Mouse (Mus musculus) hindbrain, postnatal 0 days (tissue): ENCODE measurements around the gene Clip2. TPM values are rescaled to one million over a fixed set of nuclear protein-coding genes. Genes with fewer than 3 reads are reported as not detected.
A peak's percentile ranks its signal among the peaks of the same experiment; 100 is the strongest.

Experiments
- ATAC-seq: fragments of 200-750 bp; cut with Nextera tagmentation; 2 replicates; pipeline ENCODE4 v1.8.0; 2017; ENCODE audit warnings: mild to moderate bottlenecking, moderate TSS enrichment, moderate library complexity
- DNase-seq: peaks from one replicate; pipeline ENCODE4 v3.0.0-alpha.2; 2015; ENCODE audit warnings: low spot score
- H3K27ac ChIP-seq: fragments of 300-500 bp; sonication (generic); 2 replicates; pipeline ENCODE4 v1.5.1; 2014; ENCODE audit warnings: mild to moderate bottlenecking
- H3K27me3 ChIP-seq: fragments of 300-500 bp; sonication (generic); 2 replicates; pipeline ENCODE4 v1.6.1; 2014; ENCODE audit warnings: low read length, mixed read lengths; ENCODE audit not compliant: insufficient read depth
- H3K36me3 ChIP-seq: fragments of 300-500 bp; sonication (generic); 2 replicates; pipeline ENCODE4 v1.6.1; 2014; ENCODE audit warnings: low read length, mixed read lengths; ENCODE audit not compliant: insufficient read depth
- H3K4me1 ChIP-seq: fragments of 300-500 bp; sonication (generic); 2 replicates; pipeline ENCODE4 v1.6.1; 2014; ENCODE audit warnings: antibody characterized with exemption, low read length, mixed read lengths; ENCODE audit not compliant: insufficient read depth
- H3K4me2 ChIP-seq: fragments of 300-500 bp; sonication (generic); 2 replicates; pipeline ENCODE4 v1.6.1; 2014; ENCODE audit warnings: low read depth, mild to moderate bottlenecking, low read length, moderate library complexity, mixed read lengths
- H3K4me3 ChIP-seq: fragments of 300-500 bp; sonication (generic); 2 replicates; pipeline ENCODE4 v1.5.1; 2014; ENCODE audit warnings: low read length
- H3K9ac ChIP-seq: fragments of 300-500 bp; sonication (generic); replicated peaks from 2 replicates; pipeline ENCODE4 v1.6.1; 2014; ENCODE audit warnings: mild to moderate bottlenecking, low read length, moderate library complexity, mixed read lengths
- H3K9me3 ChIP-seq: fragments of 300-500 bp; sonication (generic); 2 replicates; pipeline ENCODE4 v1.6.1; 2016; ENCODE audit warnings: low read length, mixed read lengths
- CTCF ChIP-seq: IDR thresholded peaks from 2 replicates; pipeline ENCODE4 v1.5.1; 2016; ENCODE audit warnings: antibody characterized with exemption, control low read depth, low read depth
- WGBS: fragments of 180-500 bp; shearing (Covaris S2); extraction: QIAGEN DNeasy Blood & Tissue Kit; methylation state at CpG from one replicate; pipeline ENCODE4 v1.1.7; 2014; 5-methylcytosine and 5-hydroxymethylcytosine counted together
- polyA plus RNA-seq: library from polyadenylated mRNA; unstranded; fragments of >200 nt; fragmentation: Nextera tagmentation; extraction: Ambion mirVana; gene quantifications from 2 replicates; pipeline ENCODE4 v1.2.1, GENCODE M21; 2015
- total RNA-seq: library from RNA; depleted of rRNA; stranded (reverse); fragments of >200 nt; gene quantifications from 2 replicates; pipeline ENCODE4 v1.2.3, GENCODE M21; 2014

Gene Clip2
- total and polyA plus RNA-seq, 2 experiments from 2014 or later = 10.7 to 133 TPM

DNA sequence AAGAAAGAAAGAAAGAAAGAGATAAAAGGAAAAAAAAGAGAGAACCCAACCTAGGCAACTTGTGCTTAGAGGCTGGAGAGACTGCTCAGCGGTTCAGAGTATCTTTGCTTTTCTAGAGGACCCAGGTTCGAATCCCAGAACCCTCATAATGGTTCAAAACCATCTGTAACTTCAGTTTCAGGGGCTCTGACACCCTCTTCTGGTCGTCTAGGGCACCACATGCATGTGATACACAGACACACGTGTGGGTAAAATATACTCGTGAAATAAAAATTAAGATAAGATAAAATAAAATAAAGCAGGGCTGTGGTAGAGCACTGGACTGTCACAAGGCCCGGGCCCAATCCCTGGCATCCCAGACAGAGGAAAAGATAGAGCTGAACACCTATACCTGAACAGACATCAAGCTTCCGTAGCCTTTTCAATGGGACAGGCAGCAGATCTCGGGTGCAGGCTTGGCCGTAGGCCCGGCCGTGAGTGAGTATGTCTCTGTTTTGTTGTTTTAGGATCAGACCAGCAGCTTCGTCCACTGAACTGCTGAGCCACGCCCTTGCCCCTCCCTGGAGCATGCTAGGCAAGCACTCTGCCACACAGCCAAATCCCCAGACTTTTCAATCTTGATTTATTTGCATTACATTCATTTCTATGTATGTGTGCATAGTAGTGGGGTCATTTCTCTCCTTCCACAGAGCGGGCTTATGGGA is 24.4 kb upstream of the Clip2 start:
- H3K9ac ChIP-seq = no peak overlapping the region
- 0 out of 2 replicates have a peak, but pooled peaks cover 7% of the 10 kb centered on the region for H3K4me1 ChIP-seq
- DNase-seq (no peak), ATAC-seq (no peak)
- no peak for TF ChIP-seq CTCF
- no peaks in the 10 kb centered on the region for H3K9me3 ChIP-seq
- H3K27ac ChIP-seq = no peak overlapping the region
- no peak overlapping the region for H3K4me3 ChIP-seq
- no peaks in the 10 kb centered on the region for H3K36me3 ChIP-seq
- no peaks in the 10 kb centered on the region for H3K27me3 ChIP-seq
- WGBS = 78% methylated on average over 14 of the region's 14 CpGs
- no peak overlapping the region for H3K4me2 ChIP-seq

GRCm38 (mm10) chr5:134575833-134576232 is 23.6 kb upstream of the Clip2 start:
- TF ChIP-seq CTCF = no peak
- no peak for DNase-seq
- Histone ChIP-seq H3K9me3 (no peaks in the 10 kb centered on the region), H3K36me3 (no peaks in the 10 kb centered on the region), H3K27ac (no peak overlapping the region), H3K4me3 (no peak overlapping the region), H3K4me2 (no peak overlapping the region), H3K27me3 (no peaks in the 10 kb centered on the region), H3K9ac (no peak overlapping the region), H3K4me1 (0 out of 2 replicates have a peak, but pooled peaks cover 7% of the 10 kb centered on the region)
- no peak for ATAC-seq
- WGBS = 97% methylated on average over 5 of the region's 5 CpGs

DNA sequence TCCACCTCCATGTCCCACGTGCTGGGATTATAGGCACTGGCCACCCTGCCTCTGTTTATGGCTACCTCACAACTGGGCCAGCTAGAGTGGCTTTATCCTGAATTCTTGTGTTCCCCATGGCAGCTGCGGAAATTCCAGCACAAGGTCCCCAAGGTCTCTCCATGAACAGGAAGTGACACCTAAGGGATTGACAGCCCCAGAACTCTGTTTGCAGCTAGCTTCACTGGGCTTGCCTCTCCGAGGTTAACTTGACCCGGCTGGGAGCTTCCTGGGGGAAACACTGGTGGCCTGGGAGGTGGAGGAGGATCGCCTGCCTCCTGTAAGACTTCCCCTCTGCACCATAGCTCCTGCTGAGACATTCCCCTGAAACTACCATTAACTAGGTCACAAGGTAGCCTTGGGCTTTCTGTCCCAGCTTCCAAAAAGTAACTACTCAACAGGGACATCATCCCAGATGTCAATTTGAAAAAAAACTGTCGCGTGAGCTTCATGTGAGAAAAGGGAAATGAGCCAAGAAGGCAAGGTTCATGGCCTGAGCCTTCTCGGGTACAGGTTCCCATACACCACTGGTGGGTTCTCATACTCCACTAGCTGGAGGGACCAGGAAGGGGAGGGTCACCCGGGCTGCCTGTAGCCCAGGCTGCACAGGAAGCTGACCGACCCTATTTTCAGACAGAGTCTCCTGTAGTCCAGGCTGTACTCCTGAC is 20.4 kb upstream of the Clip2 start:
- peak overlapping the region; percentile 17; the same call in 1 of the 2 replicates for H3K27ac ChIP-seq
- no peaks in the 10 kb centered on the region for H3K36me3 ChIP-seq
- no peaks in the 10 kb centered on the region for H3K27me3 ChIP-seq
- 40% methylated on average over 10 of the region's 10 CpGs for WGBS
- peak overlapping the region; percentile 51; the same call in 1 of the 2 replicates for H3K9ac ChIP-seq
- DNase-seq (no peak), ATAC-seq (0 out of 2 replicates have a peak, but pooled peaks have one; percentile 18)
- H3K9me3 ChIP-seq = no peaks in the 10 kb centered on the region
- no peak for TF ChIP-seq CTCF
- H3K4me2 ChIP-seq = peak overlapping the region; percentile 79
- 0 out of 2 replicates have a peak, but pooled peaks cover 7% of the 10 kb centered on the region for H3K4me1 ChIP-seq
- H3K4me3 ChIP-seq = peak overlapping the region; percentile 43

DNA sequence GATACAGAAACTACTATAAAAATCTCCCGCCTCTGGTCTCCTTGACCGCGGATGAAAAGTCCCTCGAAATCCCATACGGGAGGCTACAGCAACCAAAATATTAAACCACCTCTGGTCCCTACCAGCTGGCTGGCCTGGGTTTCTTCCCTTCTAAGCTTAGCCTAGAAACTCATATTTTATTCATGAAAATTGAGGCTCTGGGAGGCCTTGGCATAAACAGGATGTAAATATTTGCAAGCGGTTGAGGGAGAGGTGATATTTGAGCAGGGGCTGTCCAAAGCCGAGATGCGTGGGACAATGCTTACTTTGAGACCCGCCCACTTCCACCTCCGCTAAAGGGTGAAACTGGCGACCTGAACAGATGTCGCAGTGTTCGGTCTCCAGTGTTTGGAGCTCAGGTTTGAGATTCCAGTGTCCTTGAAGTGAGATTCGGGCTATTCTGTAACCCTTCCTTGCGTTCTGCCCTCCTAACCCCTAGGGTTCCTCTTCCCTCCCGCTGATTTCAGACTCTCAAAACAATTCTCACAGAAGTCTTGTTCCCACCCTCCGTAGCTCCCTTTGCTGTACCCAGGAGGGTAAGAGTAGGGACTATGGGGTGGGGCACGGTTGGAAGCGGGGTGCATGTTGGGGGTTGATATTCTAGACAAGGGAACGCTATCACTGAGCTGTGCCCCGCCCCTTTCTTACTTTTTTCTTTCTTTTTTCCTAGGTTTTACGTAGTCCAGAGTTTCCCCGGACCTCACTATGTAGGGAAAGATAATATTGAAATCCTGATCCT is 19.7 kb upstream of the Clip2 start:
- DNase-seq = peak; percentile 90
- ATAC-seq = peak; percentile 84; the same call in 1 of the 2 replicates
- 2% methylated on average over 23 of the region's 23 CpGs for WGBS

DNA sequence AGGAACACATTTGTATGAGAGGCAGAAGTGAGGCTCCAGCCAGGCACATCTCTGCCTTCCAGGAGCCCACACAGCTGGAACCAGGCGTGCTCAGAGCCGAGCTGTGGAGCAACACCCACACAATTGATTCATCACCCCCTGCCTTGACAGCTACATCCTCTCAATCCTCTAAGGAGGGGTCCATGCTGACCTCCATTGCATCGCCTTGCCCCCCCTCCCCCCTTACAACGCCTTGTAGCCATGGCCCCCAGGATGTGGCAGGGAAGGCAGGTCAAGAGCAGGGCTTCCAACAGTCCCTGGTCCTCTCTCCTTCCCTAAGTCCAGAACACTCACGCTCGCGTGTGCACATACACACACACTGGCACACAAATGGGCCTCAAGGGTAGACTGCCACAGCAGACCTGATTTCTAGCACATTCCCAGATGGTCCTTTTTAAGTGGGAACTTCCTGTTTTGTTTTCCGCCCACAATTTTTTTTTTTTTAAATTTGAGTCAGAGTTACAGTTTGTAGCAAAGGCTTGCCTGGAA is 16.8 kb upstream of the Clip2 start:
- no peaks in the 10 kb centered on the region for H3K27me3 ChIP-seq
- DNase-seq = no peak

More for the DNA sequence above, 19.7 kb upstream of the Clip2 start:
- Histone ChIP-seq H3K4me1 (0 out of 2 replicates have a peak, but pooled peaks cover 7% of the 10 kb centered on the region), H3K9me3 (no peaks in the 10 kb centered on the region), H3K36me3 (no peaks in the 10 kb centered on the region), H3K4me2 (peak overlapping the region; percentile 79), H3K27ac (peak overlapping the region; percentile 45; the same call in 1 of the 2 replicates), H3K27me3 (no peaks in the 10 kb centered on the region), H3K9ac (peak overlapping the region; percentile 51), H3K4me3 (peak overlapping the region; percentile 43)
- no peak for TF ChIP-seq CTCF

DNA sequence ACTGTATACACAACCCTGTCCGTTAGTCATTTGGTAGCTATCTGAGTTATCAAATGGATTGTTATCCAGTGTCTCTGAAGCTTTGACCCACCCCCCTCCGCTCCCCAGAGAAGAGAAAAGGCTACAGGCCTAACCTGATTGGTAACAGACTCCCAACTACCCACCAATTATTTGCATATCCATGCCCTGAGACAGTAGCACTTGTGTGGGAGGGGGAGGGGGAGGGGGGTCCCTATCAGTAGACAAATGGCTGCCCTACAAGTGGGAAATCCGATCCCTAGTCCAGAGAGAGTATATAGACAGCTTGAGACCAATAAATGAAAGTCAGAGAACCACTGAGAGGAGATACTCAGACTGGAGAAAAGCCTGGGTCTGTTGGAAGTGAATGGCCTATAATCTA is 15.8 kb upstream of the Clip2 start:
- no peak for TF ChIP-seq CTCF
- Histone ChIP-seq H3K9me3 (no peaks in the 10 kb centered on the region), H3K4me1 (0 out of 2 replicates have a peak, but pooled peaks cover 7% of the 10 kb centered on the region), H3K36me3 (no peaks in the 10 kb centered on the region), H3K27ac (no peak overlapping the region), H3K27me3 (no peaks in the 10 kb centered on the region), H3K4me2 (no peak overlapping the region), H3K9ac (no peak overlapping the region), H3K4me3 (no peak overlapping the region)
- no peak for DNase-seq
- ATAC-seq = no peak
- 74% methylated on average over 3 of the region's 3 CpGs for WGBS

More for the DNA sequence above, 16.8 kb upstream of the Clip2 start:
- H3K9ac ChIP-seq = no peak overlapping the region
- no peak overlapping the region for H3K4me2 ChIP-seq
- H3K27ac ChIP-seq = no peak overlapping the region
- H3K4me1 ChIP-seq = 0 out of 2 replicates have a peak, but pooled peaks cover 7% of the 10 kb centered on the region
- H3K9me3 ChIP-seq = no peaks in the 10 kb centered on the region
- H3K4me3 ChIP-seq = no peak overlapping the region
- H3K36me3 ChIP-seq = no peaks in the 10 kb centered on the region
- WGBS = 55% methylated on average over 8 of the region's 8 CpGs
- no peak for TF ChIP-seq CTCF
- ATAC-seq = no peak
